Comparison of ENCODE assay signal across 24 mouse cellular contexts in genomic region chr3:121358285-121358684, GRCm38 (mm10).
DNase-seq lines count a peak whose midpoint lies in the region; ATAC-seq and TF ChIP-seq lines count a peak whose summit lies in the region.
"Had no signal": no experiment of that assay in that cellular context is flagged by ENCODE, and none has a peak within 500 bp of the region (broad histone marks: within the 10 kb centered on the region; RNA-seq: fewer than 3 reads in every experiment).

No protein-coding gene starts in this region.

- ATAC-seq in granulocyte monocyte progenitor cell, adult 5-6 weeks (replicated peaks; ENCODE audit: poor library complexity, severe bottlenecking), result peak; percentile 74
- peak; percentile 72 for ATAC-seq in megakaryocyte progenitor cell, adult 5-6 weeks (replicated peaks; ENCODE audit: poor library complexity)
- ATAC-seq: forebrain, embryonic 15.5 days had no signal

- in situ Hi-C loops in CH12.LX (cut with MboI; ENCODE audit: low pct_ligation_motif_present, low pct_unique_long_range_greater_than_20kb, low sequenced_read_pairs), result no loop called here

- no peaks in the 10 kb centered on the region for H3K9me3 ChIP-seq in CH12.LX (replicated peaks; ENCODE audit: low read length)
- H3K9me3 ChIP-seq: embryonic facial prominence, embryonic 10.5 days; embryonic facial prominence, embryonic 13.5 days; forebrain, embryonic 12.5 days; forebrain, embryonic 15.5 days; G1E; hindbrain, embryonic 12.5 days; hindbrain, embryonic 15.5 days had no signal

- no peak for TF ChIP-seq POLR2A in CH12.LX (IDR thresholded peaks at IDR 0.05; ENCODE audit: low read depth, low read length)

- peak; percentile 57 for TF ChIP-seq EP300 in CH12.LX (IDR thresholded peaks at IDR 0.05; ENCODE audit: low read length)

- H3K27me3 ChIP-seq in CH12.LX (replicated peaks), result no peaks in the 10 kb centered on the region
- H3K27me3 ChIP-seq: embryonic facial prominence, embryonic 13.5 days; forebrain, embryonic 12.5 days; forebrain, embryonic 15.5 days; hindbrain, embryonic 12.5 days; hindbrain, embryonic 15.5 days had no signal

- H3K27ac ChIP-seq in CH12.LX (ENCODE audit: insufficient read depth, low read depth), result no peak overlapping the region
- H3K27ac ChIP-seq: embryonic facial prominence, embryonic 10.5 days; embryonic facial prominence, embryonic 13.5 days; forebrain, embryonic 12.5 days; forebrain, embryonic 15.5 days; heart, adult 2 months; hindbrain, embryonic 12.5 days; hindbrain, embryonic 15.5 days had no signal

- no peaks in the 10 kb centered on the region for H3K79me2 ChIP-seq in CH12.LX (replicated peaks; ENCODE audit: control insufficient read depth, extremely low read depth, insufficient read depth, poor library complexity, severe bottlenecking)

- H3K4me2 ChIP-seq in CH12.LX (ENCODE audit: insufficient read depth, low read depth, poor library complexity, severe bottlenecking), result no peak overlapping the region
- H3K4me2 ChIP-seq: embryonic facial prominence, embryonic 13.5 days; forebrain, embryonic 12.5 days; forebrain, embryonic 15.5 days; heart, embryonic 11.5 days; hindbrain, embryonic 12.5 days; hindbrain, embryonic 15.5 days had no signal

- peaks cover 5 to 31% of the 10 kb centered on the region in 2 experiments for H3K36me3 ChIP-seq in CH12.LX (replicated peaks in 1 of 2; ENCODE audit: control insufficient read depth in 1 of 2, insufficient read depth in 1 of 2, low read length in 1 of 2)
- H3K36me3 ChIP-seq: embryonic facial prominence, embryonic 13.5 days; forebrain, embryonic 12.5 days; forebrain, embryonic 15.5 days; hindbrain, embryonic 12.5 days; hindbrain, embryonic 15.5 days had no signal

- DNase-seq in CH12.LX (ENCODE audit: extremely low read depth) (no peak), MN1 (ENCODE audit: low spot score) (no peak)
- no peak for DNase-seq in heart, adult 9 months (ENCODE audit: low spot score in 2 of 2)
- DNase-seq in kidney, postnatal 25 days, result no peak
- DNase-seq: adrenal gland, adult 2 months; adrenal gland, postnatal 14 days; cerebellum, adult 11 months; cerebellum, adult 2 months; cerebellum, adult 9-11 months; cerebellum, postnatal 25 days; embryo, embryonic 11 days; gastrocnemius, postnatal 25 days; heart, adult 2 months had no signal

- dilution Hi-C loops in CH12.LX (cut with MboI; ENCODE audit: extremely low pct_ligation_motif_present, extremely low pct_unique_long_range_greater_than_20kb, low sequenced_read_pairs), result no loop called here

- TF ChIP-seq RAD21 in CH12.LX (IDR thresholded peaks at IDR 0.05; ENCODE audit: low read depth, low read length), result no peak

- no peak for TF ChIP-seq CTCF in CH12.LX (conservative IDR thresholded peaks at IDR 0.05 in 1 of 2, IDR thresholded peaks at IDR 0.05 in 1 of 2; ENCODE audit: low read depth in 2 of 2, low read length in 2 of 2)

- peaks cover 6 to 22% of the 10 kb centered on the region in 2 experiments for H3K4me1 ChIP-seq in CH12.LX (ENCODE audit: control insufficient read depth in 1 of 2, insufficient read depth in 2 of 2)
- H3K4me1 ChIP-seq: forebrain, embryonic 12.5 days; forebrain, embryonic 15.5 days; hindbrain, embryonic 15.5 days had no signal

- H3K9ac ChIP-seq in CH12.LX (ENCODE audit: insufficient read depth, low read depth), result no peak overlapping the region
- H3K9ac ChIP-seq: embryonic facial prominence, embryonic 13.5 days; forebrain, embryonic 12.5 days; forebrain, embryonic 15.5 days; hindbrain, embryonic 12.5 days; hindbrain, embryonic 15.5 days had no signal

- H3K4me3 ChIP-seq in CH12.LX (replicated peaks in 1 of 3; ENCODE audit: low read depth in 2 of 3, low read length in 2 of 3, poor library complexity in 1 of 3), result no peak overlapping the region
- H3K4me3 ChIP-seq: embryonic facial prominence, embryonic 10.5 days; embryonic facial prominence, embryonic 13.5 days; erythroblast, embryonic 14.5 days; forebrain, embryonic 12.5 days; forebrain, embryonic 15.5 days; heart, adult 2 months; hindbrain, embryonic 12.5 days; hindbrain, embryonic 15.5 days had no signal

TF ChIP-seq in CH12.LX, 34 proteins besides CTCF, POLR2A, EP300 and RAD21:
- TF ChIP-seq ZNF384 (IDR thresholded peaks at IDR 0.05; ENCODE audit: low read depth, low read length), result no peak
- 0 out of 2 replicates have a peak, but pooled peaks have one; percentile 33 for TF ChIP-seq IRF4 (IDR thresholded peaks at IDR 0.05; ENCODE audit: low read depth, low read length)
- no peak for TF ChIP-seq GABPA (IDR thresholded peaks at IDR 0.05; ENCODE audit: insufficient replicate concordance, low read depth, low read length)
